Mouse (Mus musculus): Measurements from ENCODE around the gene Hspa4. TPM values are rescaled to one million over a fixed set of nuclear protein-coding genes. Genes with fewer than 3 reads are reported as not detected.
A peak's percentile ranks its signal among the peaks of the same experiment; 100 is the strongest.
"Not testable (repeated sequence)": the region's sequence is repeated elsewhere in the genome, so short reads cannot be mapped to it uniquely, and the experiment has no call there.

Hspa4 gene
- polyA plus RNA-seq, 1 experiment from 2014 or later, result 51.7 TPM

GRCm38 (mm10) chr11:53297947-53298860, 2.1 kb downstream of the Hspa4 start:
- WGBS, result 91% methylated on average over 7 of the region's 7 CpGs
- peak overlapping the region; percentile 97; the same call in 1 of the 2 replicates for H3K4me3 ChIP-seq (ENCODE audit: low read depth, low read length)
- no peak for ATAC-seq (ENCODE audit: low read depth)
- H3K27ac ChIP-seq (ENCODE audit: low read depth, low read length), result no peak overlapping the region
- no peaks in the 10 kb centered on the region for H3K9me3 ChIP-seq (ENCODE audit: control insufficient read depth, low read length)
- peak overlapping the region; percentile 83 for H3K4me2 ChIP-seq (ENCODE audit: low read depth, low read length)
- peaks cover 19% of the 10 kb centered on the region for H3K4me1 ChIP-seq (ENCODE audit: control insufficient read depth, insufficient read depth, low read length)
- H3K36me3 ChIP-seq (ENCODE audit: control insufficient read depth, insufficient read depth, low read length), result no peaks in the 10 kb centered on the region
- no peaks in the 10 kb centered on the region for H3K27me3 ChIP-seq (ENCODE audit: control insufficient read depth, insufficient read depth, low read length)
- H3K9ac ChIP-seq (replicated peaks; ENCODE audit: low read depth, low read length), result no peak overlapping the region

GRCm38 (mm10) chr11:53296880-53297279, 3.4 kb downstream of the Hspa4 start:
- ATAC-seq (ENCODE audit: low read depth), result no peak

GRCm38 (mm10) chr11:53294441-53294840, 5.8 kb downstream of the Hspa4 start:
- Histone ChIP-seq H3K4me3 (ENCODE audit: low read depth, low read length) (no peak overlapping the region), H3K4me1 (ENCODE audit: control insufficient read depth, insufficient read depth, low read length) (peaks cover 19% of the 10 kb centered on the region), H3K9me3 (ENCODE audit: control insufficient read depth, low read length) (no peaks in the 10 kb centered on the region), H3K27me3 (ENCODE audit: control insufficient read depth, insufficient read depth, low read length) (no peaks in the 10 kb centered on the region), H3K27ac (ENCODE audit: low read depth, low read length) (no peak overlapping the region), H3K9ac (replicated peaks; ENCODE audit: low read depth, low read length) (no peak overlapping the region), H3K36me3 (ENCODE audit: control insufficient read depth, insufficient read depth, low read length) (peaks cover 6% of the 10 kb centered on the region), H3K4me2 (ENCODE audit: low read depth, low read length) (no peak overlapping the region)
- 82% methylated on average over 5 of the region's 5 CpGs for WGBS
- ATAC-seq (ENCODE audit: low read depth), result no peak

More at GRCm38 (mm10) chr11:53296880-53297279, 3.4 kb downstream of the Hspa4 start:
- H3K9ac ChIP-seq (replicated peaks; ENCODE audit: low read depth, low read length), result no peak overlapping the region
- no peak overlapping the region for H3K4me3 ChIP-seq (ENCODE audit: low read depth, low read length)
- no peaks in the 10 kb centered on the region for H3K9me3 ChIP-seq (ENCODE audit: control insufficient read depth, low read length)
- H3K4me2 ChIP-seq (ENCODE audit: low read depth, low read length), result no peak overlapping the region
- no peaks in the 10 kb centered on the region for H3K27me3 ChIP-seq (ENCODE audit: control insufficient read depth, insufficient read depth, low read length)
- H3K27ac ChIP-seq (ENCODE audit: low read depth, low read length), result no peak overlapping the region
- H3K36me3 ChIP-seq (ENCODE audit: control insufficient read depth, insufficient read depth, low read length), result no peaks in the 10 kb centered on the region
- WGBS, result 80% methylated on average over 4 of the region's 4 CpGs
- peaks cover 19% of the 10 kb centered on the region for H3K4me1 ChIP-seq (ENCODE audit: control insufficient read depth, insufficient read depth, low read length)

DNA sequence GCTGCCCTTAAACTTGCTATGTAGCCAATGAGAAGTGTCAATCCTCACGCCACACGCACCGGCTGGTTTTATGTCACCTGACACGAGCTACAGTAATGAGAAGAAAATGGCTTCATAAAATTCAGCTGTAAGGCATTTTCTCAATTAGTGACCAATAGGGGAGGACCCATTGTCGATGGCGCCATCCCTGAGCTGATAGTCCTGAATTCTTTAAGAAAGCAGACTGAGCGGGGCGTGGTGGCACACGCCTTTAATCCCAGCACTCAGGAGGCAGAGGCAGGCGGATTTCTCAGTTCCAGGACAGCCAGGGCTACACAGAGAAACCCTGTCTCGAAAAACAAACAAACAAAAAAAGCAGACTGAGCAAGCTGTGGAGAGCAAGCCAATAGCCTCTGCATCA, 9.4 kb downstream of the Hspa4 start:
- Histone ChIP-seq H3K4me3 (ENCODE audit: low read depth, low read length) (no peak overlapping the region), H3K4me1 (ENCODE audit: control insufficient read depth, insufficient read depth, low read length) (no peaks in the 10 kb centered on the region), H3K9ac (replicated peaks; ENCODE audit: low read depth, low read length) (no peak overlapping the region), H3K4me2 (ENCODE audit: low read depth, low read length) (no peak overlapping the region), H3K9me3 (ENCODE audit: control insufficient read depth, low read length) (no peaks in the 10 kb centered on the region), H3K27ac (ENCODE audit: low read depth, low read length) (no peak overlapping the region), H3K36me3 (ENCODE audit: control insufficient read depth, insufficient read depth, low read length) (peaks cover 40% of the 10 kb centered on the region), H3K27me3 (ENCODE audit: control insufficient read depth, insufficient read depth, low read length) (no peaks in the 10 kb centered on the region)
- ATAC-seq (ENCODE audit: low read depth), result no peak
- 90% methylated on average over 11 of the region's 11 CpGs for WGBS

DNA sequence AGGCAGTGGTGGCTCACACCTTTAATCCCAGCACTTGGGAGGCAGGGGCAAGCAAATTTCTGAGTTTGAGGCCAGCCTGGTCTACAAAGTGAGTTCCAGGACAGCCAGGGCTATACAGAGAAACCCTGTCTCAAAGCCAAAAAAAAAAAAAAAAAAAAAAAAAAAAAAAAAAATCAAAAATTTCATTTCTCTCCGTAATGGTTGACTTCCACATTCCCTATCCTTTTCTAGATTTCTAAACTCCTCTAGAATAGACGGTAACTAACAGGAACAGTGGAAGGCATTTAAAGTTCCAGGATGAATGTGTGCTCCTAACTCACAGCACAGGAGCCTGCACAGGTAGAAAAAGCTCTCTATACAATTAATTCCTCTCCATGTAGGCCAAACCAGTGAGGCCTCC, 10.1 kb downstream of the Hspa4 start:
- not testable (repeated sequence) for H3K27ac ChIP-seq (ENCODE audit: low read depth, low read length); H3K4me3 ChIP-seq (ENCODE audit: low read depth, low read length); H3K9me3 ChIP-seq (ENCODE audit: control insufficient read depth, low read length); H3K9ac ChIP-seq (replicated peaks; ENCODE audit: low read depth, low read length); ATAC-seq (ENCODE audit: low read depth); H3K4me2 ChIP-seq (ENCODE audit: low read depth, low read length); H3K27me3 ChIP-seq (ENCODE audit: control insufficient read depth, insufficient read depth, low read length); H3K4me1 ChIP-seq (ENCODE audit: control insufficient read depth, insufficient read depth, low read length)
- peaks cover 45% of the 10 kb centered on the region for H3K36me3 ChIP-seq (ENCODE audit: control insufficient read depth, insufficient read depth, low read length)
- 92% methylated on average over 2 of the region's 2 CpGs for WGBS

DNA sequence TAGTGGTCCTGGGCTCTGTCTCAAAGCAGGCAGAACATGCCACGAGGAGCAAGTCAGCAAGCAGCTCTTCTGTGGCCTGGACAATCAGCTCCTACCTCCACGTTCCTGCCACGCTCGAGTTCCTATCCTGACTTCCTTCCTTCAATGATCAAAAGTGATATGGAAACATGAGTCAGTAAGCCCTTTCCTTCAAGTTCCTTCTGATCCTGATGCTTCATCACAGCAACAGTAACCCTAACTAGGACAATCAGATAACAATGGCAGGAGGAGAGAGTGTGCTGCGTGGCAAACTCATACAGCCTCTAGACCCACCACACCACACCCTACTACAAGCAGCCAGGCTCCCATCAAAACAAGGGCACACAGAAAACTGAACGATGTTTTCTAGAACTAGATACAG, 14.4 kb downstream of the Hspa4 start:
- no peak for ATAC-seq (ENCODE audit: low read depth)
- no peak overlapping the region for H3K9ac ChIP-seq (replicated peaks; ENCODE audit: low read depth, low read length)
- 93% methylated on average over 6 of the region's 6 CpGs for WGBS
- H3K4me1 ChIP-seq (ENCODE audit: control insufficient read depth, insufficient read depth, low read length), result no peaks in the 10 kb centered on the region
- no peak overlapping the region for H3K4me3 ChIP-seq (ENCODE audit: low read depth, low read length)
- peaks cover 72% of the 10 kb centered on the region for H3K36me3 ChIP-seq (ENCODE audit: control insufficient read depth, insufficient read depth, low read length)
- no peaks in the 10 kb centered on the region for H3K27me3 ChIP-seq (ENCODE audit: control insufficient read depth, insufficient read depth, low read length)
- no peak overlapping the region for H3K27ac ChIP-seq (ENCODE audit: low read depth, low read length)
- no peak overlapping the region for H3K4me2 ChIP-seq (ENCODE audit: low read depth, low read length)
- H3K9me3 ChIP-seq (ENCODE audit: control insufficient read depth, low read length), result no peaks in the 10 kb centered on the region

GRCm38 (mm10) chr11:53278411-53278810, 21.8 kb downstream of the Hspa4 start:
- Histone ChIP-seq H3K36me3 (ENCODE audit: control insufficient read depth, insufficient read depth, low read length) (peaks cover 33% of the 10 kb centered on the region), H3K27me3 (ENCODE audit: control insufficient read depth, insufficient read depth, low read length) (no peaks in the 10 kb centered on the region), H3K9me3 (ENCODE audit: control insufficient read depth, low read length) (no peaks in the 10 kb centered on the region), H3K4me2 (ENCODE audit: low read depth, low read length) (no peak overlapping the region), H3K4me1 (ENCODE audit: control insufficient read depth, insufficient read depth, low read length) (no peaks in the 10 kb centered on the region), H3K4me3 (ENCODE audit: low read depth, low read length) (no peak overlapping the region), H3K9ac (replicated peaks; ENCODE audit: low read depth, low read length) (no peak overlapping the region), H3K27ac (ENCODE audit: low read depth, low read length) (no peak overlapping the region)
- ATAC-seq (ENCODE audit: low read depth), result no peak
- WGBS, result 96% methylated on average over 4 of the region's 4 CpGs

GRCm38 (mm10) chr11:53275358-53275757, 24.9 kb downstream of the Hspa4 start:
- Histone ChIP-seq H3K4me1 (ENCODE audit: control insufficient read depth, insufficient read depth, low read length) (no peaks in the 10 kb centered on the region), H3K36me3 (ENCODE audit: control insufficient read depth, insufficient read depth, low read length) (peaks cover 39% of the 10 kb centered on the region), H3K9ac (replicated peaks; ENCODE audit: low read depth, low read length) (no peak overlapping the region), H3K4me3 (ENCODE audit: low read depth, low read length) (no peak overlapping the region), H3K27ac (ENCODE audit: low read depth, low read length) (no peak overlapping the region), H3K4me2 (ENCODE audit: low read depth, low read length) (no peak overlapping the region), H3K9me3 (ENCODE audit: control insufficient read depth, low read length) (no peaks in the 10 kb centered on the region), H3K27me3 (ENCODE audit: control insufficient read depth, insufficient read depth, low read length) (no peaks in the 10 kb centered on the region)
- 99% methylated on average over 3 of the region's 3 CpGs for WGBS
- no peak for ATAC-seq (ENCODE audit: low read depth)

DNA sequence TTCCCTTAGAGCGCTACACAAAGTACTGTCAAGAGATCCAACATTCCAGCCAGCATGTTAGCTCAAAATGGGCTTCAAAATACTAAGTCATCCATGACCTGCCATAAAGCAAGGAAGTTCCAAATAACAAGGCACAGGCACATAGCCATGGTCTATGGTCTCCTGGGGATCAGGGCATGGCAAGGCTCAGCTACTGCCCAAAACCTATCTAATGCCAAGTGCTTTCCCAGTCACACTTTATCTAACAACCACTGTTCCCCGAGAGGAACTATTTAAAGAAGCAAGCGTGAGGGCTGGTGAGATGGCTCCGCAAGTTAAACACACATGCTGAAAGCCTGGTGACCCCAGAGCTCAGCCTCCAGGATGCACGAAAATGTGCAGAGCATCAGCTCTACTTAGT, 26.9 kb downstream of the Hspa4 start:
- no peak overlapping the region for H3K9ac ChIP-seq (replicated peaks; ENCODE audit: low read depth, low read length)
- H3K27me3 ChIP-seq (ENCODE audit: control insufficient read depth, insufficient read depth, low read length), result no peaks in the 10 kb centered on the region
- ATAC-seq (ENCODE audit: low read depth), result no peak
- no peak overlapping the region for H3K27ac ChIP-seq (ENCODE audit: low read depth, low read length)
- H3K4me2 ChIP-seq (ENCODE audit: low read depth, low read length), result no peak overlapping the region
- H3K9me3 ChIP-seq (ENCODE audit: control insufficient read depth, low read length), result no peaks in the 10 kb centered on the region
- H3K4me1 ChIP-seq (ENCODE audit: control insufficient read depth, insufficient read depth, low read length), result no peaks in the 10 kb centered on the region
- 93% methylated on average over 5 of the region's 5 CpGs for WGBS
- H3K4me3 ChIP-seq (ENCODE audit: low read depth, low read length), result no peak overlapping the region
- peaks cover 57% of the 10 kb centered on the region for H3K36me3 ChIP-seq (ENCODE audit: control insufficient read depth, insufficient read depth, low read length)
